ENCODE assay signal across 26 mouse cellular contexts in genomic region chr1:91067716-91068115, GRCm38 (mm10).
A peak's percentile ranks its signal among the peaks of the same experiment; 100 is the strongest.
DNase-seq lines count a peak whose midpoint lies in the region; ATAC-seq and TF ChIP-seq lines count a peak whose summit lies in the region.
"Had no signal": no experiment of that assay in that cellular context is flagged by ENCODE, and none has a peak within 500 bp of the region (broad histone marks: within the 10 kb centered on the region; RNA-seq: fewer than 3 reads in every experiment).

No protein-coding gene starts in this region.

- H3K4me1 ChIP-seq in heart, embryonic 13.5 days, result peaks cover 98% of the 10 kb centered on the region
- H3K4me1 ChIP-seq in lung, postnatal 0 days (ENCODE audit: insufficient read depth, low read depth, low read length), result peaks cover 28% of the 10 kb centered on the region; the same call in 1 of the 2 replicates
- H3K4me1 ChIP-seq in lung, adult 2 months (ENCODE audit: control insufficient read depth, insufficient read depth, low read length), result peaks cover 32% of the 10 kb centered on the region
- H3K4me1 ChIP-seq in forebrain, postnatal 0 days (ENCODE audit: insufficient read depth), result peaks cover 9% of the 10 kb centered on the region

- H3K27ac ChIP-seq in heart, embryonic 13.5 days (replicated peaks), result peak overlapping the region; percentile 70
- no peak overlapping the region for H3K27ac ChIP-seq in lung, postnatal 0 days (ENCODE audit: low read length)
- H3K27ac ChIP-seq in forebrain, postnatal 0 days (ENCODE audit: low read depth, low read length), result no peak overlapping the region
- H3K27ac ChIP-seq: hindbrain, embryonic 13.5 days; left cerebral cortex, adult 2 months; liver, embryonic 15.5 days; macrophage; midbrain, embryonic 15.5 days; neural tube, embryonic 12.5 days had no signal

- H3K36me3 ChIP-seq in heart, embryonic 13.5 days, result peaks cover 30% of the 10 kb centered on the region; the same call in 1 of the 2 replicates
- H3K36me3 ChIP-seq in lung, postnatal 0 days (ENCODE audit: insufficient read depth, low read length), result no peaks in the 10 kb centered on the region
- no peaks in the 10 kb centered on the region for H3K36me3 ChIP-seq in forebrain, postnatal 0 days (ENCODE audit: insufficient read depth)
- H3K36me3 ChIP-seq: G1E; hindbrain, embryonic 13.5 days; limb, embryonic 10.5 days; liver, embryonic 15.5 days; midbrain, embryonic 15.5 days; neural tube, embryonic 12.5 days had no signal

- no peak for TF ChIP-seq EP300 in lung, postnatal 0 days (IDR thresholded peaks at IDR 0.05)

- no peaks in the 10 kb centered on the region for H3K9me3 ChIP-seq in heart, embryonic 13.5 days
- H3K9me3 ChIP-seq in lung, postnatal 0 days (ENCODE audit: low read length), result no peaks in the 10 kb centered on the region
- H3K9me3 ChIP-seq in forebrain, postnatal 0 days (ENCODE audit: low read length), result no peaks in the 10 kb centered on the region
- H3K9me3 ChIP-seq: hindbrain, embryonic 13.5 days; limb, embryonic 10.5 days; liver, embryonic 15.5 days; midbrain, embryonic 15.5 days; neural tube, embryonic 12.5 days had no signal

- H3K4me2 ChIP-seq in heart, embryonic 13.5 days, result no peak overlapping the region
- no peak overlapping the region for H3K4me2 ChIP-seq in lung, postnatal 0 days (replicated peaks; ENCODE audit: low read depth, low read length)
- H3K4me2 ChIP-seq in forebrain, postnatal 0 days (ENCODE audit: low read depth), result no peak overlapping the region
- H3K4me2 ChIP-seq: hindbrain, embryonic 13.5 days; liver, embryonic 15.5 days; midbrain, embryonic 15.5 days; neural tube, embryonic 12.5 days had no signal

- ATAC-seq in heart, embryonic 13.5 days (ENCODE audit: extremely low read depth, insufficient number of reproducible peaks, low FRiP score, low TSS enrichment), result no peak
- ATAC-seq in lung, postnatal 0 days, result peak; percentile 23; the same call in 1 of the 2 replicates
- ATAC-seq in forebrain, postnatal 0 days, result no peak
- ATAC-seq: midbrain, embryonic 15.5 days; Patski had no signal

- no peak for TF ChIP-seq CTCF in lung, postnatal 0 days (IDR thresholded peaks at IDR 0.05)
- TF ChIP-seq CTCF in lung, adult 2 months (IDR thresholded peaks at IDR 0.05; ENCODE audit: insufficient read depth, low read length), result no peak
- TF ChIP-seq CTCF in forebrain, postnatal 0 days (IDR thresholded peaks at IDR 0.05; ENCODE audit: low read depth), result no peak

- no peak overlapping the region for H3K4me3 ChIP-seq in heart, embryonic 13.5 days
- no peak overlapping the region for H3K4me3 ChIP-seq in lung, postnatal 0 days (ENCODE audit: low read depth, low read length)
- H3K4me3 ChIP-seq in lung, adult 2 months (replicated peaks; ENCODE audit: extremely low read depth, low read depth, low read length), result no peak overlapping the region
- H3K4me3 ChIP-seq in forebrain, postnatal 0 days (ENCODE audit: low read depth, low read length), result no peak overlapping the region
- H3K4me3 ChIP-seq: hindbrain, embryonic 13.5 days; left cerebral cortex, adult 2 months; limb, embryonic 10.5 days; liver, embryonic 15.5 days; midbrain, embryonic 15.5 days; neural tube, embryonic 12.5 days had no signal

- 49% methylated on average over 6 of the region's 6 CpGs for WGBS in heart, embryonic 13.5 days
- WGBS in lung, postnatal 0 days, result 55% methylated on average over 6 of the region's 6 CpGs
- 60% methylated on average over 6 of the region's 6 CpGs for WGBS in lung, adult 2 months
- WGBS in forebrain, postnatal 0 days, result 86% methylated on average over 6 of the region's 6 CpGs

- H3K9ac ChIP-seq in heart, embryonic 13.5 days, result peak overlapping the region; percentile 62; the same call in 1 of the 2 replicates
- no peak overlapping the region for H3K9ac ChIP-seq in lung, postnatal 0 days (replicated peaks; ENCODE audit: low read depth)
- no peak overlapping the region for H3K9ac ChIP-seq in forebrain, postnatal 0 days
- H3K9ac ChIP-seq: hindbrain, embryonic 13.5 days; liver, embryonic 15.5 days; midbrain, embryonic 15.5 days; neural tube, embryonic 12.5 days had no signal

- DNase-seq in cerebellum, adult 9-11 months, result peak; percentile 20
- no peak for DNase-seq in cerebellum, adult 11 months
- DNase-seq in heart, postnatal 4 days, result no peak
- DNase-seq in lung, postnatal 0 days (ENCODE audit: low spot score), result peak; percentile 39
- DNase-seq in lung, adult 2 months, result no peak
- DNase-seq in ovary, postnatal 10 days (ENCODE audit: low spot score), result no peak
- no peak for DNase-seq in forebrain, postnatal 0 days
- DNase-seq: adrenal gland, adult 2 months; kidney, adult 8-10 months; kidney, postnatal 10 days; liver; retina, postnatal 1 day; right cerebral cortex, postnatal 25 days; thymus, adult 2 months; thymus, postnatal 4 days had no signal

- no peak for TF ChIP-seq POLR2A in lung, adult 2 months (IDR thresholded peaks at IDR 0.05; ENCODE audit: borderline replicate concordance, extremely low read depth, low read depth, low read length)

- H3K27me3 ChIP-seq in heart, embryonic 13.5 days (replicated peaks), result no peaks in the 10 kb centered on the region
- H3K27me3 ChIP-seq in lung, postnatal 0 days (replicated peaks; ENCODE audit: insufficient read depth, low read length), result no peaks in the 10 kb centered on the region
- H3K27me3 ChIP-seq in forebrain, postnatal 0 days (ENCODE audit: insufficient read depth, low read length), result no peaks in the 10 kb centered on the region
- H3K27me3 ChIP-seq: CH12.LX; hindbrain, embryonic 13.5 days; liver, embryonic 15.5 days; midbrain, embryonic 15.5 days; neural tube, embryonic 12.5 days; Patski had no signal

Comparison
In these comparisons a context has a peak if more than half of its experiments do, and no peak if none do; other contexts are left out.
1. DNase-seq: peak in cerebellum, adult 9-11 months (single experiment) and lung, postnatal 0 days (single experiment); none in cerebellum, adult 11 months (single experiment), heart, postnatal 4 days (single experiment), lung, adult 2 months (single experiment), ovary, postnatal 10 days (single experiment) and forebrain, postnatal 0 days (single experiment).